Mouse (Mus musculus) midbrain, postnatal 0 days (tissue): ENCODE results near the gene Lrrc4b. TPM values are rescaled to one million over a fixed set of nuclear protein-coding genes. Genes with fewer than 3 reads are reported as not detected.
A peak's percentile ranks its signal among the peaks of the same experiment; 100 is the strongest.

Experiments
- ATAC-seq: fragments of 200-750 bp; cut with Nextera tagmentation; 2 replicates; pipeline ENCODE4 v1.8.0; 2017; ENCODE audit warnings: moderate number of reproducible peaks, mild to moderate bottlenecking, moderate TSS enrichment, moderate library complexity; ENCODE audit not compliant: low FRiP score
- DNase-seq: peaks from one replicate; pipeline ENCODE4 v3.0.0-alpha.2; 2015; ENCODE audit warnings: low spot score
- H3K27ac ChIP-seq: fragments of 300-500 bp; sonication (generic); 2 replicates; pipeline ENCODE4 v1.5.1; 2014; ENCODE audit warnings: low read depth, mild to moderate bottlenecking, low read length, mixed read lengths
- H3K27me3 ChIP-seq: fragments of 300-500 bp; sonication (generic); 2 replicates; pipeline ENCODE4 v1.6.1; 2014; ENCODE audit warnings: low read length, control low read depth, mixed read lengths; ENCODE audit not compliant: insufficient read depth
- H3K36me3 ChIP-seq: fragments of 300-500 bp; sonication (generic); 2 replicates; pipeline ENCODE4 v1.6.1; 2014; ENCODE audit warnings: low read length, control low read depth, mixed read lengths; ENCODE audit not compliant: insufficient read depth
- H3K4me1 ChIP-seq: fragments of 300-500 bp; sonication (generic); 2 replicates; pipeline ENCODE4 v1.6.1; 2014; ENCODE audit warnings: mild to moderate bottlenecking, control low read depth, antibody characterized with exemption, low read length, mixed read lengths; ENCODE audit not compliant: insufficient read depth
- H3K4me2 ChIP-seq: fragments of 300-500 bp; sonication (generic); 2 replicates; pipeline ENCODE4 v1.6.1; 2014; ENCODE audit warnings: low read depth, mild to moderate bottlenecking, low read length, mixed read lengths; ENCODE audit not compliant: poor library complexity, severe bottlenecking
- H3K4me3 ChIP-seq: fragments of 300-500 bp; sonication (generic); 2 replicates; pipeline ENCODE4 v1.5.1; 2014; ENCODE audit warnings: low read depth, mild to moderate bottlenecking, low read length, moderate library complexity
- H3K9ac ChIP-seq: fragments of 300-500 bp; sonication (generic); replicated peaks from 2 replicates; pipeline ENCODE4 v1.6.1; 2014; ENCODE audit warnings: mild to moderate bottlenecking, low read length, moderate library complexity, mixed read lengths; ENCODE audit not compliant: poor library complexity, severe bottlenecking
- H3K9me3 ChIP-seq: fragments of 300-500 bp; sonication (generic); 2 replicates; pipeline ENCODE4 v1.6.1; 2016; ENCODE audit warnings: low read length, control low read depth
- CTCF ChIP-seq: IDR thresholded peaks from 2 replicates; pipeline ENCODE4 v1.5.1; 2016; ENCODE audit warnings: antibody characterized with exemption, mild to moderate bottlenecking
- WGBS: fragments of 180-500 bp; shearing (Covaris S2); extraction: QIAGEN DNeasy Blood & Tissue Kit; methylation state at CpG from one replicate; pipeline ENCODE4 v1.1.7; 2014; 5-methylcytosine and 5-hydroxymethylcytosine counted together
- polyA plus RNA-seq: library from polyadenylated mRNA; unstranded; fragments of >200 nt; fragmentation: Nextera tagmentation; extraction: Ambion mirVana; gene quantifications from 2 replicates; pipeline ENCODE4 v1.2.1, GENCODE M21; 2015
- total RNA-seq: library from RNA; depleted of rRNA; stranded (reverse); fragments of >200 nt; gene quantifications from 2 replicates; pipeline ENCODE4 v1.2.3, GENCODE M21; 2014

Gene Lrrc4b
- total and polyA plus RNA-seq, 2 experiments from 2014 or later = 26.9 to 657 TPM

DNA sequence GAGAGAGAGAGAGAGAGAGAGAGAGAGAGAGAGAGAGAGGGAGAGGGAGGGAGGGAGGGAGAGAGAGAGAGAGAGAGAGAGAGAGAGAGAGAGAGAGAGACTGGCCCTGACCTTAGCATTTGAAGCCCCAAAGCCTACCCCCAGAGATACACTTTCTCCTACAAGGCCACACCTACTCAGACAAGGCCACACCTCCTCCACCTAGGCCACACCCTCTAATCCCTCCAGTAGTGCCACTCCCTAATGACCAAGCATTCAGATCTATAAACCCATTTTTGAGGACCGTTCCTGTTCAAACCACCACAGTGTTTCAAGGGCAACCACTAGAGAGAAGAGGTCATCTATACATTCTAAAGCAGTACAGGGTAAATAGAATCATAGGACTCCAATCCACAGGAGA lies 27.5 kb downstream of the Lrrc4b start:
- Histone ChIP-seq H3K4me3 (no peak overlapping the region), H3K9ac (no peak overlapping the region), H3K27ac (no peak overlapping the region), H3K4me1 (peaks cover 2% of the 10 kb centered on the region; the same call in 1 of the 2 replicates), H3K36me3 (peaks cover 48% of the 10 kb centered on the region), H3K27me3 (no peaks in the 10 kb centered on the region), H3K4me2 (no peak overlapping the region), H3K9me3 (no peaks in the 10 kb centered on the region)
- WGBS = 93% methylated on average over 1 of the region's 1 CpGs
- TF ChIP-seq CTCF = no peak
- no peak for ATAC-seq
- DNase-seq = no peak

DNA sequence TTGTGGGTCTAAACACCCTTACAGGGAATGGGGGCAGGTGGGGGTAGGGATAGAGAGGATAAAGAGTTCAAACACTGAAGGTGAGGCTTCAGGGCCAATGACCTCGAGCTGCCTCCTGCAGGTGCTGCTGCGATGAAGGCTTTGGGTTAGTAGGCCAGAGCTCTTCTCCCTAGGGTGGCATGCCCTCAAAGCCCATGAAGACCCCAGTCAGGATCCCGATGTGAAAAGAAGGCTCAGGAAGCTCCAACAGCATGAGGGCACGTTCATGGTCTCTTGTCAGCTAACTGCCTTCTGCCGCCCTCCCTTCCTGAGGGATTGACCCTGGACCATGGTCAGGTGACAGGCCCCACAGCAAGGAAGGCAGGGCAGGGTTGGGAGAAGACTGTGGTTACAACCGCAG lies 31.2 kb downstream of the Lrrc4b start:
- Histone ChIP-seq H3K4me1 (peaks cover 11% of the 10 kb centered on the region; the same call in 1 of the 2 replicates), H3K9me3 (no peaks in the 10 kb centered on the region), H3K9ac (no peak overlapping the region), H3K27me3 (no peaks in the 10 kb centered on the region), H3K36me3 (peaks cover 68% of the 10 kb centered on the region), H3K4me3 (no peak overlapping the region), H3K27ac (no peak overlapping the region), H3K4me2 (no peak overlapping the region)
- DNase-seq = no peak
- TF ChIP-seq CTCF = no peak
- 73% methylated on average over 6 of the region's 6 CpGs for WGBS
- no peak for ATAC-seq

DNA sequence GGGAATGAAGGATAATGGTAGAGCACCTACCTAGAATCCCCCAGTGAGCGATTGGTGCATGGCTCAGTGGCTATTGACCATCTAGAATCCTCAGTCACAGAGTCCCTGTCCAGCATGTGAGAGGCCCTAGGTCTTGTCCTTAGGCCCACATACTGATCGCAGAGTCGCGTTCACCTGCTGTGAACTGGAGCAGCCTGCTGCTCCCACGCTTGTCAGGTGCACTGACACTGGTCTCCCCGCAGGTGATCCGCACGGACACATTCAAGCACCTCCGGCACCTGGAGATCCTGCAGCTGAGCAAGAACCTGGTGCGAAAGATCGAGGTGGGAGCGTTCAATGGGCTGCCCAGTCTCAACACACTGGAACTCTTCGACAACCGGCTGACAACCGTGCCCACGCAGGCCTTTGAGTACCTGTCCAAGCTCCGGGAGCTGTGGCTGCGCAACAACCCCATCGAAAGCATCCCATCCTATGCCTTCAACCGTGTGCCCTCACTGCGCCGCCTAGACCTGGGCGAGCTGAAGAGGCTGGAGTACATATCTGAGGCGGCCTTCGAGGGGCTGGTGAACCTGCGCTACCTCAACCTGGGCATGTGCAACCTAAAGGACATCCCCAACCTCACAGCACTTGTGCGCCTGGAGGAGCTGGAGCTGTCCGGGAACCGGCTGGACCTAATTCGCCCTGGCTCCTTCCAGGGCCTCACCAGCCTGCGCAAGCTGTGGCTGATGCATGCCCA lies 32.1 kb downstream of the Lrrc4b start:
- WGBS = 80% methylated on average over 31 of the region's 31 CpGs
- no peak for DNase-seq

DNA sequence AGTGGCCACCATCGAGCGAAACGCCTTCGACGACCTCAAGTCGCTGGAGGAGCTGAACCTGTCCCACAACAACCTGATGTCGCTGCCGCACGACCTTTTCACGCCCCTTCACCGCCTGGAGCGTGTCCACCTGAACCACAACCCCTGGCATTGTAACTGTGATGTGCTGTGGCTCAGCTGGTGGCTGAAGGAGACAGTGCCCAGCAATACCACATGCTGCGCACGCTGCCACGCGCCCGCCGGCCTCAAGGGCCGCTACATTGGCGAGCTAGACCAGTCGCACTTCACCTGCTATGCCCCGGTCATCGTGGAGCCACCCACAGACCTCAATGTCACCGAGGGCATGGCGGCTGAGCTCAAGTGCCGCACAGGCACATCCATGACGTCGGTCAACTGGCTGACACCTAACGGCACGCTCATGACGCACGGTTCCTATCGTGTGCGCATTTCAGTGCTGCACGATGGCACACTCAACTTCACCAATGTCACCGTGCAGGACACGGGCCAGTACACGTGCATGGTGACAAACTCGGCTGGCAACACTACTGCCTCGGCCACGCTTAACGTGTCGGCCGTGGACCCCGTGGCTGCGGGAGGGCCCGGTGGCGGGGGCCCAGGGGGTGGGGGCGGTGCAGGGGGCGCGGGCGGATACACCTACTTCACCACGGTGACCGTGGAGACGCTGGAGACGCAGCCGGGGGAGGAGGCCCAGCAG lies 32.8 kb downstream of the Lrrc4b start:
- H3K4me1 ChIP-seq = peaks cover 14% of the 10 kb centered on the region; the same call in 1 of the 2 replicates
- H3K9me3 ChIP-seq = no peaks in the 10 kb centered on the region
- no peak overlapping the region for H3K4me3 ChIP-seq
- no peak for TF ChIP-seq CTCF
- no peaks in the 10 kb centered on the region for H3K27me3 ChIP-seq
- 76% methylated on average over 57 of the region's 57 CpGs for WGBS
- peaks cover 70% of the 10 kb centered on the region for H3K36me3 ChIP-seq
- H3K27ac ChIP-seq = no peak overlapping the region
- ATAC-seq = no peak
- no peak overlapping the region for H3K9ac ChIP-seq
- H3K4me2 ChIP-seq = no peak overlapping the region
- no peak for DNase-seq

More for the DNA sequence above, 32.1 kb downstream of the Lrrc4b start:
- TF ChIP-seq CTCF = no peak
- no peaks in the 10 kb centered on the region for H3K27me3 ChIP-seq
- no peaks in the 10 kb centered on the region for H3K9me3 ChIP-seq
- no peak for ATAC-seq
- no peak overlapping the region for H3K4me2 ChIP-seq
- no peak overlapping the region for H3K9ac ChIP-seq
- H3K4me1 ChIP-seq = peaks cover 14% of the 10 kb centered on the region; the same call in 1 of the 2 replicates
- peaks cover 70% of the 10 kb centered on the region for H3K36me3 ChIP-seq
- H3K4me3 ChIP-seq = no peak overlapping the region
- H3K27ac ChIP-seq = no peak overlapping the region

DNA sequence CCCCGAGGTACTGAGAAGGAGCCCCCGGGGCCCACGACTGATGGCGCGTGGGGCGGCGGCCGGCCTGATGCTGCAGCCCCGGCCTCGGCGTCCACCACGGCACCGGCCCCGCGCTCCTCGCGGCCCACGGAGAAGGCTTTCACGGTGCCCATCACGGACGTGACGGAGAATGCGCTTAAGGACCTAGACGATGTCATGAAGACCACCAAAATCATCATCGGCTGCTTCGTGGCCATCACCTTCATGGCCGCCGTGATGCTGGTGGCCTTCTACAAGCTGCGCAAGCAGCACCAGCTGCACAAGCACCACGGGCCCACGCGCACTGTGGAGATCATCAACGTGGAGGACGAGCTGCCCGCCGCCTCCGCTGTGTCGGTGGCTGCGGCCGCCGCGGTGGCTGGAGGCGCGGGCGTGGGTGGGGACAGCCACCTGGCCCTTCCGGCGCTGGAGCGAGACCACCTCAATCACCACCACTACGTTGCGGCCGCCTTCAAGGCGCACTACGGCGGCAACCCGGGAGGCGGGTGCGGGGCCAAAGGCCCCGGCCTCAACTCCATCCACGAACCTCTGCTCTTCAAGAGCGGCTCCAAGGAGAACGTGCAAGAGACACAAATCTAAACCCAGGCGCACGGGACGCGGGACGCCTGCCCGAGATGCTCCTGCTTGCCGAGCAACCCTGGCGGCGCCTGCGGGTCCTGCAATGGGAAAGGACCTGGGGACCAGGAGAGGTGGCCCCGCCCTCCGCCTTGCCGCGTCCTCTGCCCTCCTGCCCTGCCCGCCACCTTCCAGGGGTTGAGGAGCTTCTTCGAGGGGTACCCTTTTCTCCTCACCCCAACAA lies 33.6 kb downstream of the Lrrc4b start:
- Histone ChIP-seq H3K9me3 (no peaks in the 10 kb centered on the region), H3K27ac (peak overlapping the region; percentile 34; the same call in 1 of the 2 replicates), H3K4me3 (no peak overlapping the region), H3K27me3 (no peaks in the 10 kb centered on the region), H3K4me2 (no peak overlapping the region), H3K9ac (no peak overlapping the region), H3K4me1 (peaks cover 14% of the 10 kb centered on the region; the same call in 1 of the 2 replicates), H3K36me3 (peaks cover 62% of the 10 kb centered on the region)
- no peak for DNase-seq
- ATAC-seq = no peak
- WGBS = 36% methylated on average over 64 of the region's 77 CpGs
- TF ChIP-seq CTCF = peak; percentile 47
